ENCODE assay signal across 15 mouse cellular contexts in the genomic region with DNA sequence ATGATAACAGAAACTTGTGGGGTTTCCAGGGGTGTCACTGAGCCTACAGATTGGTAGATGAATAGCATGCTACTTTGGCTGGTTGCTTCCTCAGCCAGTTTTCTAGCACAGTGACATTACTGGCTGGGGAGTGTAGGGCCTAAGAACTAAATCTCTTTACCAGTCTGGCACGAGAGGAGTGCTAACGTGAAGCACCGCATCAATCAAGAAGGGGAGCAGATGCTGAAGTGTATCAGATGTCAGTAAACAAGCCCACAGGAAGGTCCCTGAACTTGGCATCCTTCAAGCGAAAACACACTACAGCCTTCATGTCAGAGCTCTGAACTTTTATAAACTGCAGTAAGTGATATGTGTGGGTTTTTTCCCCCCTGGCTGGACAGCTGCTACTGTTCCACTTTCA.
DNase-seq lines count a peak whose midpoint lies in the region; ATAC-seq and TF ChIP-seq lines count a peak whose summit lies in the region.
"Had no signal": no experiment of that assay in that cellular context is flagged by ENCODE, and none has a peak within 500 bp of the region (broad histone marks: within the 10 kb centered on the region; RNA-seq: fewer than 3 reads in every experiment).

No protein-coding gene starts in this region.

- H3K9me3 ChIP-seq in lung, embryonic 15.5 days, result no peaks in the 10 kb centered on the region
- H3K9me3 ChIP-seq: heart, embryonic 15.5 days; hindbrain, embryonic 12.5 days; limb, embryonic 12.5 days; midbrain, embryonic 10.5 days had no signal

- peak; percentile 32; the same call in 1 of the 2 replicates for ATAC-seq in lung, embryonic 15.5 days (ENCODE audit: borderline replicate concordance, extremely low read depth, low FRiP score, low TSS enrichment)
- ATAC-seq: activated CD4-positive, CD25-positive, alpha-beta regulatory T cell, adult 4 months had no signal

- no peak for TF ChIP-seq POLR2A in thymus, adult 2 months (IDR thresholded peaks at IDR 0.05; ENCODE audit: control insufficient read depth, extremely low read depth, insufficient read depth, low read length, poor library complexity)

- H3K9ac ChIP-seq in lung, embryonic 15.5 days, result no peak overlapping the region
- H3K9ac ChIP-seq: heart, embryonic 15.5 days; hindbrain, embryonic 12.5 days; limb, embryonic 12.5 days had no signal

- TF ChIP-seq CTCF in thymus, adult 2 months (IDR thresholded peaks at IDR 0.05; ENCODE audit: borderline replicate concordance, control insufficient read depth, extremely low read depth, insufficient read depth, low read length, poor library complexity), result no peak

- H3K4me1 ChIP-seq in lung, embryonic 15.5 days, result peaks cover 28% of the 10 kb centered on the region
- no peaks in the 10 kb centered on the region for H3K4me1 ChIP-seq in thymus, adult 2 months (replicated peaks; ENCODE audit: control insufficient read depth, insufficient read depth, low read length)
- H3K4me1 ChIP-seq: midbrain, embryonic 10.5 days had no signal

- no peak overlapping the region for H3K4me2 ChIP-seq in lung, embryonic 15.5 days
- H3K4me2 ChIP-seq: heart, embryonic 15.5 days; hindbrain, embryonic 12.5 days; limb, embryonic 12.5 days had no signal

- H3K27me3 ChIP-seq in lung, embryonic 15.5 days, result no peaks in the 10 kb centered on the region
- H3K27me3 ChIP-seq in thymus, adult 2 months (ENCODE audit: control insufficient read depth, insufficient read depth, low read length), result no peaks in the 10 kb centered on the region
- H3K27me3 ChIP-seq: heart, embryonic 15.5 days; hindbrain, embryonic 12.5 days; limb, embryonic 12.5 days had no signal

- H3K27ac ChIP-seq in lung, embryonic 15.5 days, result no peak overlapping the region
- H3K27ac ChIP-seq in thymus, adult 2 months (ENCODE audit: control insufficient read depth, insufficient read depth, low read length), result no peak overlapping the region
- H3K27ac ChIP-seq: heart, embryonic 15.5 days; hindbrain, embryonic 12.5 days; midbrain, embryonic 10.5 days had no signal

- H3K36me3 ChIP-seq in lung, embryonic 15.5 days, result no peaks in the 10 kb centered on the region
- H3K36me3 ChIP-seq in thymus, adult 2 months (ENCODE audit: control insufficient read depth, insufficient read depth, low read length), result no peaks in the 10 kb centered on the region
- H3K36me3 ChIP-seq: heart, embryonic 15.5 days; hindbrain, embryonic 12.5 days; limb, embryonic 12.5 days; midbrain, embryonic 10.5 days had no signal

- DNase-seq in heart, adult 11 months, result peak; percentile 25
- DNase-seq in heart, adult 9 months (ENCODE audit: low spot score in 2 of 2), result no peak
- DNase-seq in lung, adult 18-20 months, result no peak
- peak; percentile 17 for DNase-seq in embryo, embryonic 9.5 days (ENCODE audit: extremely low spot score)
- no peak for DNase-seq in adrenal gland, postnatal 36 days
- DNase-seq in thymus, adult 2 months, result no peak
- DNase-seq: cerebellum, adult 18-20 months; kidney, adult 9 months; lung, postnatal 14 days had no signal

- 22% methylated on average over 4 of the region's 4 CpGs for WGBS in lung, embryonic 15.5 days
- 95% methylated on average over 4 of the region's 4 CpGs for WGBS in thymus, adult 2 months

- no peak overlapping the region for H3K4me3 ChIP-seq in lung, embryonic 15.5 days
- no peak overlapping the region for H3K4me3 ChIP-seq in thymus, adult 2 months (ENCODE audit: control insufficient read depth, insufficient read depth, low read length)
- H3K4me3 ChIP-seq: heart, embryonic 15.5 days; hindbrain, embryonic 12.5 days; limb, embryonic 12.5 days; midbrain, embryonic 10.5 days had no signal

Comparison
In these comparisons a context has a peak if more than half of its experiments do, and no peak if none do; other contexts are left out.
1. DNase-seq: peak in heart, adult 11 months (single experiment) and embryo, embryonic 9.5 days (single experiment); none in heart, adult 9 months (0 of 2), lung, adult 18-20 months (0 of 2), adrenal gland, postnatal 36 days (0 of 2) and thymus, adult 2 months (single experiment).